Comparison of ENCODE assay signal across 17 mouse cellular contexts in genomic region chr7:63921909-63922562, GRCm38 (mm10). TPM values are rescaled to one million over a fixed set of nuclear protein-coding genes. Genes with fewer than 3 reads are reported as not detected.
A peak's percentile ranks its signal among the peaks of the same experiment; 100 is the strongest.
DNase-seq lines count a peak whose midpoint lies in the region; ATAC-seq and TF ChIP-seq lines count a peak whose summit lies in the region.
"Had no signal": no experiment of that assay in that cellular context is flagged by ENCODE, and none has a peak within 500 bp of the region (broad histone marks: within the 10 kb centered on the region; RNA-seq: fewer than 3 reads in every experiment).

No protein-coding gene starts in this region.

- WGBS in lung, adult 2 months, result 30% methylated on average over 8 of the region's 8 CpGs

- no peak for TF ChIP-seq CTCF in lung, adult 2 months (IDR thresholded peaks at IDR 0.05; ENCODE audit: insufficient read depth, low read length)

- peak; percentile 46 for ATAC-seq in CD4-positive, CD25-positive, alpha-beta regulatory T cell, adult 4 months
- ATAC-seq in hematopoietic stem cell, adult 5-6 weeks (replicated peaks in 1 of 2; ENCODE audit: insufficient read depth in 1 of 2, low FRiP score in 2 of 2, low TSS enrichment in 1 of 2, low read depth in 1 of 2, poor library complexity in 2 of 2, severe bottlenecking in 2 of 2), result peak; percentile 34 to 43

- H3K4me3 ChIP-seq in lung, adult 2 months (replicated peaks; ENCODE audit: extremely low read depth, low read depth, low read length), result no peak overlapping the region
- H3K4me3 ChIP-seq: embryonic facial prominence, embryonic 10.5 days; forebrain, embryonic 10.5 days; hindbrain, embryonic 15.5 days; lung, embryonic 15.5 days had no signal

- no peak for TF ChIP-seq POLR2A in lung, adult 2 months (IDR thresholded peaks at IDR 0.05; ENCODE audit: borderline replicate concordance, extremely low read depth, low read depth, low read length)

- peak; percentile 27 to 28 for DNase-seq in heart, adult 18-20 months
- DNase-seq in heart, adult 9 months (ENCODE audit: low spot score in 2 of 2), result no peak
- peak; percentile 25 for DNase-seq in lung, adult 2 months
- DNase-seq in lung, postnatal 25 days (ENCODE audit: low spot score), result no peak
- no peak for DNase-seq in right cerebral cortex, postnatal 36 days (ENCODE audit: low spot score in 2 of 2)
- no peak for DNase-seq in adrenal gland, postnatal 4 days (ENCODE audit: low spot score in 2 of 2)
- DNase-seq: gastrocnemius, postnatal 36 days; left cerebral cortex, postnatal 4 days; thymus, postnatal 4 days had no signal

- peaks cover 73% of the 10 kb centered on the region for H3K4me1 ChIP-seq in lung, adult 2 months (ENCODE audit: control insufficient read depth, insufficient read depth, low read length)

RNA-seq across cellular contexts. Expression of gene E030018B13Rik, which starts 5.4 kb away (rescaled TPM):
- not detected for total RNA-seq in heart, adult 18-20 months (2021)
- not detected in 2 replicates for polyA plus RNA-seq in lung, adult 2 months (2012; rRNA removed)
- not detected for polyA plus RNA-seq in CD4-positive, CD25-positive, alpha-beta regulatory T cell, adult 4 months (2017; shearing (Covaris generic))
- not detected in 2 replicates for total RNA-seq in hematopoietic stem cell, adult 5-6 weeks (2017)
- total RNA-seq in adrenal gland, postnatal 4 days (2021), result not detected
- total RNA-seq: gastrocnemius, postnatal 36 days; left cerebral cortex, postnatal 4 days; monocyte, adult 5-6 weeks had no signal
- polyA plus RNA-seq: embryonic facial prominence, embryonic 10.5 days; forebrain, embryonic 10.5 days; hindbrain, embryonic 15.5 days; large intestine, adult 2 months had no signal

RNA-seq across cellular contexts. Expression of gene Klf13, which starts 16.7 kb away (rescaled TPM):
- total RNA-seq in heart, adult 18-20 months (2021), result 10 to 100 TPM; 42.9 to 59.3 TPM
- 88.4 and 109 TPM in 2 replicates for polyA plus RNA-seq in lung, adult 2 months (2012; rRNA removed)
- 100 to 1,000 TPM; 209 to 217 TPM for polyA plus RNA-seq in CD4-positive, CD25-positive, alpha-beta regulatory T cell, adult 4 months (2017; shearing (Covaris generic))
- 16.7 and 24.3 TPM in 2 replicates for total RNA-seq in hematopoietic stem cell, adult 5-6 weeks (2017)
- 10 to 100 TPM; 70.9 to 77.5 TPM for total RNA-seq in adrenal gland, postnatal 4 days (2021)

Comparison
In these comparisons a context has a peak if more than half of its experiments do, and no peak if none do; other contexts are left out.
1. DNase-seq: peak in heart, adult 18-20 months (2 of 2) and lung, adult 2 months (single experiment); none in heart, adult 9 months (0 of 2), lung, postnatal 25 days (single experiment), right cerebral cortex, postnatal 36 days (0 of 2) and adrenal gland, postnatal 4 days (0 of 2).